Mouse (Mus musculus) cortical plate, adult 2 months (tissue): ENCODE data around the gene Lpcat1.

ENCODE experiments used
- CTCF ChIP-seq: fragments of 200-500 bp; IDR thresholded peaks from 2 replicates; pipeline ENCODE4 v1.5.1; 2011; ENCODE audit warnings: mild to moderate bottlenecking, control low read depth, low read length; ENCODE audit not compliant: insufficient read depth; ENCODE audit errors: extremely low read depth
- POLR2A ChIP-seq: fragments of 200-500 bp; IDR thresholded peaks from 2 replicates; pipeline ENCODE4 v1.6.1; 2011; ENCODE audit warnings: mild to moderate bottlenecking, low read length, control low read depth; ENCODE audit not compliant: insufficient read depth; ENCODE audit errors: extremely low read depth

- TF ChIP-seq CTCF (no peak), POLR2A (no peak)
Measured at GRCm38 (mm10) chr13:73457741-73458140, 9.3 kb upstream of the Lpcat1 start.
